Mouse (Mus musculus) mouse embryonic stem cell (cell line): ENCODE measurements around the gene 1700037H04Rik.

Source experiments
- in situ Hi-C, 2 experiments: fragments of 300-500 bp; cut with MboI; formaldehyde crosslinking; loops; 1 replicate in 1 of 2; 3 replicates in 1 of 2; pipeline ENCODE4 v1.14.3; 2019 to 2020; ENCODE audit warnings: low sequenced_read_pairs in 2 of 2, low pct_unique_long_range_greater_than_20kb in 1 of 2, mixed read lengths in 1 of 2; ENCODE audit not compliant: unreplicated experiment in 1 of 2

Gene 1700037H04Rik

GRCm38 (mm10) chr2:131097087-131097486 lies 62.8 kb downstream of the 1700037H04Rik start:
- in situ Hi-C loops: loop anchor here (10.0 kb wide), 2 partner anchors 158 to 318 kb away; no protein-coding TSS in a partner anchor
